Comparison of ENCODE assay signal across 8 mouse cellular contexts in the genomic region with DNA sequence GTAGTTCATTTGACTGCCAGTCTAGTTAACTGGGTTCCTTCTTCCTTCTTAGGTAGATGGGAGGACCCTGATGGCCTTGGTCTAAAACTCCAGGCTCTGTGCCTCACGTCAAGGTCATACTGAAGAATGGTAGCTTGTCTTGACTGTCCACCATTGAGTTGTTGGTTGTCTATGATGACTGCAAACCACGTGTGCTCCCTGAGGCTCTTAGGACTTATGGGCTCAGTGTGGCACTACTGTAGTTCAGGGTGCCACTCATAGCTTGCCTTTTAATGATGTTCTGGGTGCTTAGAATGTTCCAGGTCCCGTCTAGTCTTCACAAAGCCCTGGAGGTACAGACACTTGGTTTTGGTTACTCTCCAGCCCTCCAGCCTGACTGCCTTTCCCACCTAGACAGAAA. TPM values are rescaled to one million over a fixed set of nuclear protein-coding genes. Genes with fewer than 3 reads are reported as not detected.
DNase-seq lines count a peak whose midpoint lies in the region; ATAC-seq and TF ChIP-seq lines count a peak whose summit lies in the region.

No protein-coding gene starts in this region.

- no peak overlapping the region for H3K9ac ChIP-seq in lung, embryonic 16.5 days (ENCODE audit: low read length)
- no peak overlapping the region for H3K9ac ChIP-seq in intestine, postnatal 0 days (ENCODE audit: low read depth, low read length)
- H3K9ac ChIP-seq in neural tube, embryonic 15.5 days (replicated peaks) = no peak overlapping the region

- WGBS in lung, embryonic 16.5 days = 80% methylated on average over 3 of the region's 3 CpGs
- WGBS in intestine, postnatal 0 days = 61% methylated on average over 3 of the region's 3 CpGs
- WGBS in neural tube, embryonic 15.5 days = 83% methylated on average over 3 of the region's 3 CpGs

- TF ChIP-seq CTCF in intestine, postnatal 0 days (IDR thresholded peaks at IDR 0.05; ENCODE audit: low read depth) = no peak

- H3K27me3 ChIP-seq in erythroblast, embryonic 14.5 days (ENCODE audit: control insufficient read depth) = no peaks in the 10 kb centered on the region
- H3K27me3 ChIP-seq in lung, embryonic 16.5 days (ENCODE audit: control insufficient read depth, insufficient read depth, low read depth, low read length) = no peaks in the 10 kb centered on the region
- no peaks in the 10 kb centered on the region for H3K27me3 ChIP-seq in intestine, postnatal 0 days (replicated peaks; ENCODE audit: control insufficient read depth, insufficient read depth, low read length)
- H3K27me3 ChIP-seq in neural tube, embryonic 15.5 days (replicated peaks) = no peaks in the 10 kb centered on the region

- H3K27ac ChIP-seq in lung, embryonic 16.5 days (ENCODE audit: low read length) = no peak overlapping the region
- no peak overlapping the region for H3K27ac ChIP-seq in intestine, postnatal 0 days (ENCODE audit: low read depth, low read length)
- H3K27ac ChIP-seq in neural tube, embryonic 15.5 days (replicated peaks) = no peak overlapping the region

- H3K4me1 ChIP-seq in erythroblast, embryonic 14.5 days (ENCODE audit: control insufficient read depth) = peaks cover 61% of the 10 kb centered on the region
- peaks cover 14% of the 10 kb centered on the region; the same call in 1 of the 2 replicates for H3K4me1 ChIP-seq in lung, embryonic 16.5 days (replicated peaks; ENCODE audit: control insufficient read depth, insufficient read depth, low read length)
- peaks cover 14% of the 10 kb centered on the region for H3K4me1 ChIP-seq in intestine, postnatal 0 days (replicated peaks; ENCODE audit: control insufficient read depth, insufficient read depth, low read length)
- H3K4me1 ChIP-seq in neural tube, embryonic 15.5 days = peaks cover 61% of the 10 kb centered on the region

- H3K36me3 ChIP-seq in erythroblast, embryonic 14.5 days (ENCODE audit: control insufficient read depth) = peaks cover 46% of the 10 kb centered on the region
- no peaks in the 10 kb centered on the region for H3K36me3 ChIP-seq in lung, embryonic 16.5 days (ENCODE audit: control insufficient read depth, insufficient read depth, low read length)
- no peaks in the 10 kb centered on the region; the same call in 1 of the 2 replicates for H3K36me3 ChIP-seq in intestine, postnatal 0 days (ENCODE audit: control insufficient read depth, insufficient read depth)
- no peaks in the 10 kb centered on the region for H3K36me3 ChIP-seq in neural tube, embryonic 15.5 days

- H3K9me3 ChIP-seq in erythroblast, embryonic 14.5 days (ENCODE audit: control insufficient read depth, low read length) = no peaks in the 10 kb centered on the region
- H3K9me3 ChIP-seq in lung, embryonic 16.5 days (ENCODE audit: control insufficient read depth, low read length) = no peaks in the 10 kb centered on the region
- no peaks in the 10 kb centered on the region for H3K9me3 ChIP-seq in intestine, postnatal 0 days (ENCODE audit: control insufficient read depth)
- H3K9me3 ChIP-seq in neural tube, embryonic 15.5 days (replicated peaks) = no peaks in the 10 kb centered on the region

- H3K4me2 ChIP-seq in lung, embryonic 16.5 days (ENCODE audit: low read depth, low read length) = peak overlapping the region; percentile 71; the same call in 1 of the 2 replicates
- peak overlapping the region; percentile 84 for H3K4me2 ChIP-seq in intestine, postnatal 0 days (replicated peaks; ENCODE audit: low read depth)
- H3K4me2 ChIP-seq in neural tube, embryonic 15.5 days = peak overlapping the region; percentile 84

- peak overlapping the region; percentile 74 for H3K4me3 ChIP-seq in erythroblast, embryonic 14.5 days (replicated peaks)
- H3K4me3 ChIP-seq in lung, embryonic 16.5 days (ENCODE audit: low read length) = no peak overlapping the region
- H3K4me3 ChIP-seq in intestine, postnatal 0 days (ENCODE audit: low read depth, low read length) = 0 out of 2 replicates have a peak overlapping the region, but pooled peaks have one; percentile 83
- peak overlapping the region; percentile 72 for H3K4me3 ChIP-seq in neural tube, embryonic 15.5 days (replicated peaks)

- ATAC-seq in erythroblast, adult 5-6 weeks (replicated peaks; ENCODE audit: low FRiP score, poor library complexity, severe bottlenecking) = no peak
- ATAC-seq in lung, embryonic 16.5 days (ENCODE audit: low read depth) = no peak
- no peak for ATAC-seq in intestine, postnatal 0 days
- no peak for ATAC-seq in neural tube, embryonic 15.5 days (ENCODE audit: low FRiP score)

- no peak for DNase-seq in lung, postnatal 10 days
- no peak for DNase-seq in natural killer cell, adult 2 months (ENCODE audit: low spot score in 2 of 2)
- DNase-seq in urinary bladder, adult 2 months (ENCODE audit: low spot score) = no peak

RNA-seq across cellular contexts. Expression of gene Psap, which starts 1.4 kb away (rescaled TPM):
- 8.6 and 10.3 TPM in 2 replicates for polyA plus RNA-seq in erythroblast, embryonic 14.5 days (2012)
- 208 and 256 TPM in 2 replicates for total RNA-seq in erythroblast, adult 5-6 weeks (2015; ENCODE audit: low replicate concordance)
- 196 and 238 TPM in 2 replicates for total RNA-seq in erythroblast, adult 5-6 weeks (2017; ENCODE audit: low replicate concordance)
- polyA plus RNA-seq in lung, embryonic 16.5 days (2015; fragmentation: Nextera tagmentation; extraction: Ambion mirVana) = 131 and 132 TPM in 2 replicates
- 135 and 137 TPM in 2 replicates for polyA plus RNA-seq in intestine, postnatal 0 days (2015; fragmentation: Nextera tagmentation; extraction: Ambion mirVana)
- 217 and 220 TPM in 2 replicates for polyA plus RNA-seq in neural tube, embryonic 15.5 days (2015; fragmentation: Nextera tagmentation; extraction: Ambion mirVana)
- polyA plus RNA-seq in urinary bladder, adult 2 months (2012; rRNA removed) = 1,531 and 1,599 TPM in 2 replicates

RNA-seq across cellular contexts. Expression of gene Chst3, which starts 59.7 kb away (rescaled TPM):
- polyA plus RNA-seq in erythroblast, embryonic 14.5 days (2012) = not detected in 2 replicates
- total RNA-seq in erythroblast, adult 5-6 weeks (2015; ENCODE audit: low replicate concordance) = not detected in 2 replicates
- total RNA-seq in erythroblast, adult 5-6 weeks (2017; ENCODE audit: low replicate concordance) = not detected in 2 replicates
- 1.8 and 2.1 TPM in 2 replicates for polyA plus RNA-seq in lung, embryonic 16.5 days (2015; fragmentation: Nextera tagmentation; extraction: Ambion mirVana)
- 0.27 and 0.29 TPM in 2 replicates for polyA plus RNA-seq in intestine, postnatal 0 days (2015; fragmentation: Nextera tagmentation; extraction: Ambion mirVana)
- polyA plus RNA-seq in neural tube, embryonic 15.5 days (2015; fragmentation: Nextera tagmentation; extraction: Ambion mirVana) = 1.9 and 2.0 TPM in 2 replicates
- polyA plus RNA-seq in urinary bladder, adult 2 months (2012; rRNA removed) = 0.58 and 0.77 TPM in 2 replicates

Comparison
In these comparisons a context has a peak if more than half of its experiments do, and no peak if none do; other contexts are left out.
1. RNA of gene Psap, which starts 1.4 kb away (polyA plus RNA-seq): 1,531 to 1,599 TPM in urinary bladder, adult 2 months, 217 to 220 TPM in neural tube, embryonic 15.5 days, 135 to 137 TPM in intestine, postnatal 0 days and 131 to 132 TPM in lung, embryonic 16.5 days; 8.6 to 10.3 TPM in erythroblast, embryonic 14.5 days; every median in the first group is over 10 times any median in the second.
2. Peak in every context shown above with its lines, with median percentiles within 50 percentile points of each other: H3K4me2 ChIP-seq.